8 mouse cellular contexts compared by ENCODE assay signal in the genomic region with DNA sequence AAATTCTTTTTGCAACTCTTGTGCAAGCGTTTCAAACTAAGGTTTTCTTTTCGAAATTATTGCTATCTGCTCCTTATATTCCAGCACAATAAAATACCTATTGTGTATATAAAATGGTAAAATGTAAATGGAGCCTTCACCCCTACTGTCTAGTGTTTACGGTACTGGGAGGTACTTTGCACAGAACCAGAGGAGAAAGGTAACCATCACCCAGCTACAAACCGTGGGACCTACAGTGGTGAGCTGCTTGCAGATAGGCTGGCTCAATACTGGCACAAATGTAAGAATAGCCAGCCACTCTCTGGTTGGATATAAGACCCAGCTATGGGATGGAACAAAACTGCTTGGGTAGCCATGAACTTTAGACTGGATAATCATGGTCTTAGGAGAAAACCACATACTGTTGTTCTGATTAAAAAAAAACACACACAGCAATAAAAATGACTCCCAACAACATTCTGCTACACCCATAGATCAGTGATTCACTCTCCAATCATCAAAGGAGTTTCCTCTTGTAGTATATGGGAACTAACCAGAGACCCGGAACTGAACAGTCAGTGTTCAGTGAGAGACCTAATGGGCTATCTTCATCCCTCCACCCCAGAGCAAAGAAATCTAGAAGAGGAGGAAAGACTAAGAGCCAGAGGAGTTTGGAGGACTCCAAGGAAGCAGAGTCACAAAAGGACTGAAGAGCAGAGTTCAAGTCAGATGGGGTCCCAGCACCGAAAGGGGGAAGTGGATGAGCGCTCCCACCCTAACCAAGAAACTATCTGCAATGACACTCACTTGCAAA. TPM values are rescaled to one million over a fixed set of nuclear protein-coding genes. Genes with fewer than 3 reads are reported as not detected.
DNase-seq lines count a peak whose midpoint lies in the region; ATAC-seq and TF ChIP-seq lines count a peak whose summit lies in the region.

No protein-coding gene starts in this region.

- peak overlapping the region; percentile 62 for H3K4me2 ChIP-seq in embryonic facial prominence, embryonic 15.5 days (replicated peaks)
- peak overlapping the region; percentile 78 for H3K4me2 ChIP-seq in neural tube, embryonic 13.5 days

- no peak for DNase-seq in lung, adult 2 months
- no peak for DNase-seq in lung, postnatal 14 days
- peak; percentile 27 for DNase-seq in large intestine, adult 2 months (ENCODE audit: low read depth, low spot score)
- DNase-seq in layer of hippocampus, adult 11-12 months (ENCODE audit: low spot score): no peak
- DNase-seq in frontal cortex, postnatal 25 days (ENCODE audit: low spot score in 2 of 2): no peak
- DNase-seq in testis, postnatal 14 days (ENCODE audit: low spot score): no peak

- H3K9me3 ChIP-seq in embryonic facial prominence, embryonic 15.5 days (replicated peaks): no peaks in the 10 kb centered on the region
- no peaks in the 10 kb centered on the region for H3K9me3 ChIP-seq in neural tube, embryonic 13.5 days

- H3K4me3 ChIP-seq in lung, adult 2 months (replicated peaks; ENCODE audit: extremely low read depth, low read depth, low read length): peak overlapping the region; percentile 62
- H3K4me3 ChIP-seq in embryonic facial prominence, embryonic 15.5 days (replicated peaks): peak overlapping the region; percentile 98
- peak overlapping the region; percentile 100 for H3K4me3 ChIP-seq in neural tube, embryonic 13.5 days

- no peaks in the 10 kb centered on the region for H3K36me3 ChIP-seq in embryonic facial prominence, embryonic 15.5 days
- H3K36me3 ChIP-seq in neural tube, embryonic 13.5 days: peaks cover 3% of the 10 kb centered on the region; the same call in 1 of the 2 replicates

- H3K27me3 ChIP-seq in embryonic facial prominence, embryonic 15.5 days: no peaks in the 10 kb centered on the region
- no peaks in the 10 kb centered on the region for H3K27me3 ChIP-seq in neural tube, embryonic 13.5 days

- peaks cover 5% of the 10 kb centered on the region for H3K4me1 ChIP-seq in lung, adult 2 months (ENCODE audit: control insufficient read depth, insufficient read depth, low read length)
- H3K4me1 ChIP-seq in embryonic facial prominence, embryonic 15.5 days: peaks cover 4% of the 10 kb centered on the region
- peaks cover 30% of the 10 kb centered on the region for H3K4me1 ChIP-seq in neural tube, embryonic 13.5 days (replicated peaks)

- TF ChIP-seq POLR2A in lung, adult 2 months (IDR thresholded peaks at IDR 0.05; ENCODE audit: borderline replicate concordance, extremely low read depth, low read depth, low read length): no peak

- peak overlapping the region; percentile 96; the same call in 1 of the 2 replicates for H3K27ac ChIP-seq in embryonic facial prominence, embryonic 15.5 days (replicated peaks)
- no peak overlapping the region for H3K27ac ChIP-seq in neural tube, embryonic 13.5 days (replicated peaks)

- TF ChIP-seq CTCF in lung, adult 2 months (IDR thresholded peaks at IDR 0.05; ENCODE audit: insufficient read depth, low read length): no peak

- no peak for ATAC-seq in embryonic facial prominence, embryonic 15.5 days (ENCODE audit: insufficient number of reproducible peaks, low FRiP score, low TSS enrichment, low read depth)
- peak; percentile 66 for ATAC-seq in neural tube, embryonic 13.5 days (ENCODE audit: low read depth)

- H3K9ac ChIP-seq in embryonic facial prominence, embryonic 15.5 days: no peak overlapping the region
- H3K9ac ChIP-seq in neural tube, embryonic 13.5 days: peak overlapping the region; percentile 97

- 58% methylated on average over 7 of the region's 7 CpGs for WGBS in lung, adult 2 months
- WGBS in embryonic facial prominence, embryonic 15.5 days: 63% methylated on average over 7 of the region's 7 CpGs
- WGBS in large intestine, adult 2 months: 48% methylated on average over 7 of the region's 7 CpGs
- WGBS in neural tube, embryonic 13.5 days: 63% methylated on average over 7 of the region's 7 CpGs

RNA-seq across cellular contexts. Expression of a gene that starts 0.7 kb away (rescaled TPM):
- 14.6 and 18.0 TPM in 2 replicates for polyA plus RNA-seq in lung, adult 2 months (2012; rRNA removed)
- polyA plus RNA-seq in embryonic facial prominence, embryonic 15.5 days (2015; fragmentation: Nextera tagmentation; extraction: Ambion mirVana): 62.9 and 67.9 TPM in 2 replicates
- polyA plus RNA-seq in large intestine, adult 2 months (2012; rRNA removed): 15.5 and 20.9 TPM in 2 replicates
- polyA plus RNA-seq in neural tube, embryonic 13.5 days (2015; fragmentation: Nextera tagmentation; extraction: Ambion mirVana): 45.0 and 46.7 TPM in 2 replicates

RNA-seq across cellular contexts. Expression of a gene that starts 37.7 kb away (rescaled TPM):
- 10.0 and 23.5 TPM in 2 replicates for polyA plus RNA-seq in lung, adult 2 months (2012; rRNA removed)
- polyA plus RNA-seq in embryonic facial prominence, embryonic 15.5 days (2015; fragmentation: Nextera tagmentation; extraction: Ambion mirVana): 18.0 and 18.1 TPM in 2 replicates
- polyA plus RNA-seq in large intestine, adult 2 months (2012; rRNA removed): 7.7 and 19.5 TPM in 2 replicates
- 10.9 and 11.3 TPM in 2 replicates for polyA plus RNA-seq in neural tube, embryonic 13.5 days (2015; fragmentation: Nextera tagmentation; extraction: Ambion mirVana)
